Mouse (Mus musculus): Measurements from ENCODE around the gene Olfr49. TPM values are rescaled to one million over a fixed set of nuclear protein-coding genes. Genes with fewer than 3 reads are reported as not detected.

The Olfr49 gene
- polyA plus RNA-seq, 1 experiment from 2014 or later: 0.09 TPM

DNA sequence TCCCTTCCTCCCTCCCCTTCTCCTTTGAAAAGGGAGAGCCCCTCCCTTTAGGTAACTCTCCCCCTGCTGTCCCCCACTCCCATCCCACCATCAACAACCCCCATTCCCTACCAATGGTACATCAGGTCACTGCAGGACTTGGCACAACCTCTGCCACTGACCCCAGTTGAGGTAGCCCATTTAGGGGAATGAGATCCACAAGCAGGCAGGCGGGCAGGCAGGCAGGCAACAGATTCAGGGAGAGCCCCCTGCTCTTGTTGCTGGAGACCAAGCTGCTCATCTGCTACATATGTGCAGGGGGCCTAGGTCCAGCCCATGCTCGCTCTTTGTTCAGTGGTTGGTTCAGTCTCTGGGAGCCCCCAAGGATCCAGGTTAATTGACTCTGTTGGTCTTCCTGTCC, 8.3 kb downstream of the Olfr49 start:
- Histone ChIP-seq H3K9ac (no peak overlapping the region), H3K4me1 (no peaks in the 10 kb centered on the region), H3K27ac (replicated peaks) (no peak overlapping the region), H3K36me3 (no peaks in the 10 kb centered on the region), H3K9me3 (replicated peaks) (no peaks in the 10 kb centered on the region), H3K4me2 (replicated peaks) (no peak overlapping the region), H3K27me3 (no peaks in the 10 kb centered on the region), H3K4me3 (replicated peaks) (no peak overlapping the region)
- no peak for ATAC-seq (ENCODE audit: insufficient number of reproducible peaks, low FRiP score, low TSS enrichment, low read depth)
- WGBS: 68% methylated on average over 2 of the region's 2 CpGs

DNA sequence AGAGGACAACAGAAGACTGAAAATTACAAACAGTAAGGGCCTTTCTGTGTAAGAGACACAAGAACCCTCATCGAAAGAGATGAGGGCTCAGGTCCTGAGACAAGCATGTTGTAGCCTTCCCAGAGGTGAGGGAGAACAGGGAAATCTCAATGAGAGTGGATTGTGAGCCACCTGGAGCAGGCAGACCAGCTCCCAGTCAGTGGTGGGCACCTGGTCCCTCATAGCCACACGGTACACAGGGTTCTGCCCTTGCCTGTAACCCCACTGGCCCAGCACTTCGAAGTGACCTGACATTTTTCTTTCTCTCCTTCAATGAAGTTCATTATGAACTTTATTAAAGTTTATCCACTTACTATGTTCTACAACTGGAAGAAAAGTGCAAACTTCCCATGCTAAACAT, 12.0 kb downstream of the Olfr49 start:
- Histone ChIP-seq H3K36me3 (peaks cover 8% of the 10 kb centered on the region), H3K27me3 (no peaks in the 10 kb centered on the region), H3K4me3 (replicated peaks) (no peak overlapping the region), H3K4me2 (replicated peaks) (no peak overlapping the region), H3K9me3 (replicated peaks) (no peaks in the 10 kb centered on the region), H3K9ac (no peak overlapping the region), H3K4me1 (no peaks in the 10 kb centered on the region), H3K27ac (replicated peaks) (no peak overlapping the region)
- WGBS: 91% methylated on average over 3 of the region's 3 CpGs
- no peak for ATAC-seq (ENCODE audit: insufficient number of reproducible peaks, low FRiP score, low TSS enrichment, low read depth)

DNA sequence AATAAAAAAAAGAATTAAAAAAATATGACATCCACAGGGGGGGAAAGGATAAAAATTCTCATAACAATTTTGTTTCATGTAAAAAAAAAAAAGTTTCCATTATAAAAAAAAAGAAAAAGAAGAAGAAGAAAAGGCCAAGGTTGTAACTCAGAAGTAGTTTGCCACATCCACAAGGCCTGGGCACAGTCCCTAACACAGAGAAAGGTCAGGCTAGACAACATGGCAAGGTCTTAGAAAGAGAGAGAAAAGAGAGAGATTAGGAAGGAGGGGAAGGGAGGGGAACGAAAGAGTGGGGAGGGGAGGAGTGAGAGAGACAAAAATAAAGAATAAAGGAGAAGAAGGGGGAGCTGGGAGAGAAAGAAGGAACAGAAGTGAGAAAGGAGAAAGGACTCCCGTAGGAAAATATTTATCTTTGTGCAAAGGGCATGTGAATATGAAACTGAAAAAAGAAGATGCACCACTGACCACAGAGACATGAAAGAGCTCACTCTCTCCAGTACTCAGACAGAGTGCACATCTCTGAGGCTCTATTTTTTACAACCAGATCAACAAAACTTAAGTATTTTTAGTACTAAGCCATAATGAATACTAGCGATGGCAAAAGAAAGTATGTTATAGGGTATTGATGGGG, 12.6 kb downstream of the Olfr49 start:
- Histone ChIP-seq H3K27ac (replicated peaks) (no peak overlapping the region), H3K4me2 (replicated peaks) (no peak overlapping the region), H3K9ac (no peak overlapping the region), H3K9me3 (replicated peaks) (no peaks in the 10 kb centered on the region), H3K36me3 (peaks cover 15% of the 10 kb centered on the region), H3K4me3 (replicated peaks) (no peak overlapping the region), H3K4me1 (no peaks in the 10 kb centered on the region), H3K27me3 (no peaks in the 10 kb centered on the region)
- no peak for ATAC-seq (ENCODE audit: insufficient number of reproducible peaks, low FRiP score, low TSS enrichment, low read depth)
- 75% methylated on average over 3 of the region's 3 CpGs for WGBS

DNA sequence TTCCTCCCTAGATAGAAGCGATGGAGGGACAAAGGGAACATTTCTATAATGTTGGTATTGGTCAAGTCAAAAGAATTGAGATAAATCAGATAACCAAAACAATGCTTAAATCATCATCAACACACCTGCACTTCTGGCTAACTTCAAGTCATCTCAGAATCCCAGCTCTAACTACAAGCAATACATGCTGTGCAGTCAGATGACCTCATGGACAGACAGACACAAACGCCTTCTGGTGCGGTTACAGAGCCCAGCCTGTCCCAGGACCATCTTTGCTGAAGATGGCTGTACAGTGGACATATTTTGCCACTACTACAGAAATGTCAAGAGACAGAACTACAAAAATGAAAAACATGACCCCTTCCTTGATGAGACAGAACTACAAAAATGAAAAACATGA, 14.3 kb downstream of the Olfr49 start:
- WGBS: 86% methylated on average over 3 of the region's 3 CpGs
- Histone ChIP-seq H3K27ac (replicated peaks) (no peak overlapping the region), H3K36me3 (peaks cover 23% of the 10 kb centered on the region), H3K27me3 (no peaks in the 10 kb centered on the region), H3K4me1 (no peaks in the 10 kb centered on the region), H3K9ac (no peak overlapping the region), H3K4me3 (replicated peaks) (no peak overlapping the region), H3K9me3 (replicated peaks) (no peaks in the 10 kb centered on the region), H3K4me2 (replicated peaks) (no peak overlapping the region)
- no peak for ATAC-seq (ENCODE audit: insufficient number of reproducible peaks, low FRiP score, low TSS enrichment, low read depth)

DNA sequence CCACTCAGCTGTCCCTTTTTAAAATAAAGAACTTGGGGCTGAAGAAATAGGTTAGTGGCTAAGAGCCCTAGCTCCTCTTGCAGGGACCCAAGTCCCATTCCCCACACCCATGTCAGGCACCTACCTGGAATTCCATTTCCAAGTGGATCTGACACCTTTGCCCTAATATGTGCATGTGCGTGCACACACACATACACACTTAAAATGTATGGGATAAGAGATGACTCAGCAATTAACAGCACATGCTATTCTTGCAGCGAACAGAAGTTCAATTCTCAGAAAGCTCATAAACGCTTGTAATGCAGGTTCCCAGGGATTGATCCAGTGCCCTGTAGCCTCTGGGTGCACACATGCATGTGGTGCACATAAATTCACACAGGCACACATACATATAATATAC, 15.2 kb downstream of the Olfr49 start:
- H3K9me3 ChIP-seq (replicated peaks): no peaks in the 10 kb centered on the region
- no peaks in the 10 kb centered on the region for H3K4me1 ChIP-seq
- 87% methylated on average over 3 of the region's 3 CpGs for WGBS
- no peak overlapping the region for H3K4me2 ChIP-seq (replicated peaks)
- ATAC-seq (ENCODE audit: insufficient number of reproducible peaks, low FRiP score, low TSS enrichment, low read depth): no peak
- no peak overlapping the region for H3K4me3 ChIP-seq (replicated peaks)
- H3K36me3 ChIP-seq: peaks cover 23% of the 10 kb centered on the region
- no peak overlapping the region for H3K9ac ChIP-seq
- no peaks in the 10 kb centered on the region for H3K27me3 ChIP-seq
- no peak overlapping the region for H3K27ac ChIP-seq (replicated peaks)

DNA sequence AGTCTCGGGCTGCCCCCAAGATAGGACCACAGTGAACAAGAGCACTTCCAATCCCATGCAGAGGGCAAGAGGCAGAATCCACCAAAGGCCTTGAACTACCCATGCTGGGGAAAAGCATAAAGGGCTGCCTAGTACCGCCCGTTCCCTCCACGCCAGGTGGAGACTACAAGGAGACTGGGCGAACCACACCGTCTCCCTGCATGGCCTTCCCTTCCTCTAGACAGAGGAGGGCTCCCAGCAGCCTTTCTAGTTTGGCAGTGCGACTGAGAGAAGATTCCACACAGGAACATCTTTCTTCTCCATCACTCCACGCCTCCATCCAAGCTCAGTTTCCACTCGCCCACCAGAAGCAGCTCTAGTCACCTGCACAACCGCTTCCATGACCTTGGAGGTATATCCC, 16.8 kb downstream of the Olfr49 start:
- no peaks in the 10 kb centered on the region for H3K4me1 ChIP-seq
- H3K27me3 ChIP-seq: no peaks in the 10 kb centered on the region
- no peaks in the 10 kb centered on the region for H3K9me3 ChIP-seq (replicated peaks)
- H3K36me3 ChIP-seq: peaks cover 36% of the 10 kb centered on the region
- H3K4me3 ChIP-seq (replicated peaks): no peak overlapping the region
- H3K9ac ChIP-seq: no peak overlapping the region
- no peak overlapping the region for H3K4me2 ChIP-seq (replicated peaks)
- 87% methylated on average over 10 of the region's 10 CpGs for WGBS
- no peak overlapping the region for H3K27ac ChIP-seq (replicated peaks)
- ATAC-seq (ENCODE audit: insufficient number of reproducible peaks, low FRiP score, low TSS enrichment, low read depth): no peak

DNA sequence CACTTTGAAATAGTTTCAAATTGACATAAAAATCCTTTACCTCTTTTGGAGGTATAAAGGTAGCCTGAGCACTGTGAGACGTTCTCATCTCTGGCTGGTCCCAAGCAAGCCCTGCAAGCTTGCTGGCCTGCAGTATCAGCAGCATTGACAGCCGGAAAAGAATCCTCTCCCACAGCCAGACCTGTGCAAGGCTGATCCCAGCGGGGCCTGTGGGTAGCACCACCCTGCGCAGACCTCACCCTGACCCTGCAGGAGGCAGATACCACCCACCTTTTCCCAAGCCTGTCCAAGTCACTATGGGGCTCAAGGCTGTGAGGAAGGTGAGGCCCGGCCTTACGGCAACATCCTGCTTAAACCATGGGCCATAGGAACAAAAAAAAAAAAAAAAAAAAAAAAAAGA, 18.8 kb downstream of the Olfr49 start:
- 72% methylated on average over 6 of the region's 6 CpGs for WGBS
- Histone ChIP-seq H3K4me2 (replicated peaks) (no peak overlapping the region), H3K4me1 (no peaks in the 10 kb centered on the region), H3K9ac (no peak overlapping the region), H3K27ac (replicated peaks) (no peak overlapping the region), H3K4me3 (replicated peaks) (no peak overlapping the region), H3K36me3 (peaks cover 46% of the 10 kb centered on the region), H3K27me3 (no peaks in the 10 kb centered on the region), H3K9me3 (replicated peaks) (no peaks in the 10 kb centered on the region)
- no peak for ATAC-seq (ENCODE audit: insufficient number of reproducible peaks, low FRiP score, low TSS enrichment, low read depth)

DNA sequence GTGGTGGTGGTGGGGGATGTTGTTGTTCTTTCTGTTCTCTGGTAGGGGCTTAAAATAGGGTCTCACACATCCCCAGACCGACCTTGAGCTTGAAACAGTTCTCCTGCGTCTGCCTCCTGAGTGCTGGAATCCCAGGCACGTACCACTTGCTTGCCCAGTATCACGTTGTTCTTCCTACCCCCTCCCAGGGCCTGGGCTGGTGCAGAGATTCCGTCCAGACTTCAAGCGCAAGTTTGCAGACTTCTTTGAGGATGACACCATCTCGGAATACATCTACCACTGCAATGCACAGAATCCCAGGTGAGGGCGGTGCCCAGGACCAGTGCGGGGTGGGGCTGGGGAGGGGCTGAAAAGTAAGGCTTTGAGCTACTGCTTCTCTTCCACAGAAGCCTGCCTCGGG, 19.6 kb downstream of the Olfr49 start:
- Histone ChIP-seq H3K4me3 (replicated peaks) (no peak overlapping the region), H3K27ac (replicated peaks) (no peak overlapping the region), H3K9ac (no peak overlapping the region), H3K9me3 (replicated peaks) (no peaks in the 10 kb centered on the region), H3K27me3 (no peaks in the 10 kb centered on the region), H3K4me1 (peaks cover 3% of the 10 kb centered on the region), H3K4me2 (replicated peaks) (no peak overlapping the region), H3K36me3 (peaks cover 46% of the 10 kb centered on the region)
- WGBS: 43% methylated on average over 10 of the region's 10 CpGs
- no peak for ATAC-seq (ENCODE audit: insufficient number of reproducible peaks, low FRiP score, low TSS enrichment, low read depth)

DNA sequence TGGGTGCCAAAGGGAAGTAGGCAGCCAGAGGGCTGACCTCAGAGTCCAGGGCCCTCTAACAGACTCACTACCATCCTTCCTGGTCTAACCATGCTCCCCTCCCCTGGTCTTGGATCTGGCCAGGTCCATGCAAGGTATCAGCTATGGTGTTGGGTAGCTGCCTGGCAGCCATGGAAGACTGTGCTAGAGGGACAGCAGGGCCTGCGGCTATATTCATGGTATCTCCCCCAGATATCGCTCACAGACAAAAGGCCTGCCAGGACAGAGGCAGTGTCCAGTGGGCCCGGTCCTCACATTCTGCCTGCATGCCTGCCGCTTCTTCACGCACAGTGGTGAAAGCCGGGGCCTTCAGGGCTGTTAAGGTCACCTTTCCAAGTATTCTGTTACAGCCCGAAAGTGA, 20.5 kb downstream of the Olfr49 start:
- peaks cover 46% of the 10 kb centered on the region for H3K36me3 ChIP-seq

DNA sequence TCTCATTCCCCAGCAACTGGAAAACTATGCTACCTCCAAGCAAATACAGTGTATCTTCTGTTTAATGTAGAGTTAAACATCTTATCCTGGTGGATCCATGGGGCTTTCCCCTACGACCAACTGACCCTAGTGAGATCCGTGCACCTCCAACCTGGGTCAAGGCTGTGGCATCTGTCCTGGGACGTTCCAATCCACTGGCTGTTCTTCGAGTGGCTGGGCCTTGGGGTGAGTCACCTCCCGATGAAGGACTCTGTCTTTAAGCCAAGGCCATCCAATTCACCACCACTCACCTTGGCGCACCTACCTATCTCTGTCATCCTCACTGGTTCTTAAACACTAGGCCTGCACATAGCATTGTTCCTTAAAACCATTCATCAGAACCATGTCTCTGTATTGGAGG, 21.6 kb downstream of the Olfr49 start:
- WGBS: 86% methylated on average over 6 of the region's 6 CpGs
- no peak overlapping the region for H3K4me2 ChIP-seq (replicated peaks)
- ATAC-seq (ENCODE audit: insufficient number of reproducible peaks, low FRiP score, low TSS enrichment, low read depth): no peak

More for the DNA sequence above, 20.5 kb downstream of the Olfr49 start:
- no peak overlapping the region for H3K4me2 ChIP-seq (replicated peaks)
- no peak overlapping the region for H3K4me3 ChIP-seq (replicated peaks)
- no peak; the same call in 1 of the 2 replicates for ATAC-seq (ENCODE audit: insufficient number of reproducible peaks, low FRiP score, low TSS enrichment, low read depth)
- no peaks in the 10 kb centered on the region for H3K27me3 ChIP-seq
- H3K9me3 ChIP-seq (replicated peaks): no peaks in the 10 kb centered on the region
- no peak overlapping the region for H3K27ac ChIP-seq (replicated peaks)
- peaks cover 12% of the 10 kb centered on the region for H3K4me1 ChIP-seq
- H3K9ac ChIP-seq: no peak overlapping the region
- WGBS: 92% methylated on average over 7 of the region's 7 CpGs

DNA sequence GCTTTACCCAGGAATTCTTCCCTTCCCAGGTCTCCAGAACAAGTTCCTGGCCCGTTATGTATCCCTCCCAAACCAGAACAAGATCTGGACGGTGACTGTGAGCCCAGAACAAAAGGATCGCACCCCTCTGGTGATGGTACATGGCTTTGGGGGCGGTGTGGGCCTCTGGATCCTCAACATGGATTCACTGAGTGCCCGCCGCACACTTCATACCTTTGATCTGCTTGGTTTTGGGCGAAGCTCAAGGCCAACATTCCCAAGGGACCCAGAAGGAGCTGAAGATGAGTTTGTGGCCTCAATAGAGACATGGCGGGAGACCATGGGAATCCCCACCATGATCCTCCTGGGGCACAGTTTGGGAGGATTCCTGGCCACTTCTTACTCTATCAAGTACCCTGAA, 22.1 kb downstream of the Olfr49 start:
- no peak overlapping the region for H3K4me3 ChIP-seq (replicated peaks)
- H3K9me3 ChIP-seq (replicated peaks): no peaks in the 10 kb centered on the region
- H3K4me1 ChIP-seq: peaks cover 21% of the 10 kb centered on the region
- H3K27ac ChIP-seq (replicated peaks): no peak overlapping the region
- ATAC-seq (ENCODE audit: insufficient number of reproducible peaks, low FRiP score, low TSS enrichment, low read depth): no peak
- WGBS: 92% methylated on average over 8 of the region's 8 CpGs
- no peak overlapping the region for H3K4me2 ChIP-seq (replicated peaks)
- peaks cover 37% of the 10 kb centered on the region for H3K36me3 ChIP-seq
- no peaks in the 10 kb centered on the region for H3K27me3 ChIP-seq
- no peak overlapping the region for H3K9ac ChIP-seq

More for the DNA sequence above, 21.6 kb downstream of the Olfr49 start:
- no peak overlapping the region for H3K4me3 ChIP-seq (replicated peaks)
- H3K4me1 ChIP-seq: peaks cover 21% of the 10 kb centered on the region
- peaks cover 42% of the 10 kb centered on the region for H3K36me3 ChIP-seq
- no peak overlapping the region for H3K9ac ChIP-seq
- no peaks in the 10 kb centered on the region for H3K27me3 ChIP-seq
- no peak overlapping the region for H3K27ac ChIP-seq (replicated peaks)
- no peaks in the 10 kb centered on the region for H3K9me3 ChIP-seq (replicated peaks)

DNA sequence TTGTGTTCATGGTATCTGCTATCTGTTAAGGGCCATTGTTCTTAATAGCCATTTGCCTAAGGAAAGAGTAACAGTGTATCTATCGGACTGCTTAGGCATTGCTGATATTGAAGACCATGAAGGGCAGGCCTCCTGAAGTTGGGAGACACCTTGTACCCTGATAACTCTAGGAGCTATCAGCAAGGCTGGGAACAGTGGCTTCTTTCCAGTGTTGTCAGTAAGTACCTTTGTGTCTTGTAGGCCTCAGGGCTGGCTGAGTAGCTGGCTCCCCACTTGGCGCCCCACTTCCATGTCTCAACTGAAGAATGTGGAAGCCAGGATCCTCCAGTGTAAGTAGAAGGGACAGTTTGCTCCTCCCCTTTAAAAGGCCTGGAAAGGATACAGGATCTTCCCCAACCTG, 23.4 kb downstream of the Olfr49 start:
- H3K9ac ChIP-seq: no peak overlapping the region
- WGBS: 86% methylated on average over 2 of the region's 2 CpGs
- H3K36me3 ChIP-seq: peaks cover 24% of the 10 kb centered on the region
- H3K4me2 ChIP-seq (replicated peaks): no peak overlapping the region
- no peak for ATAC-seq (ENCODE audit: insufficient number of reproducible peaks, low FRiP score, low TSS enrichment, low read depth)
- H3K4me1 ChIP-seq: peaks cover 21% of the 10 kb centered on the region
- no peaks in the 10 kb centered on the region for H3K27me3 ChIP-seq
- no peak overlapping the region for H3K4me3 ChIP-seq (replicated peaks)
- H3K9me3 ChIP-seq (replicated peaks): no peaks in the 10 kb centered on the region
- no peak overlapping the region for H3K27ac ChIP-seq (replicated peaks)

All from embryonic facial prominence, embryonic 15.5 days (tissue).